Mouse (Mus musculus) liver, postnatal 0 days (tissue): ENCODE results near the gene Zcchc8.

Experiments
- CTCF ChIP-seq: sonication (generic); IDR thresholded peaks from 2 replicates; pipeline ENCODE4 v1.5.1; 2016; ENCODE audit warnings: antibody characterized with exemption, low read depth
- EP300 ChIP-seq: IDR thresholded peaks from 2 replicates; pipeline ENCODE4 v1.6.1; 2016; ENCODE audit warnings: antibody characterized with exemption, low read depth, mild to moderate bottlenecking

GRCm38 (mm10) chr5:123675221-123675620 lies 45.7 kb downstream of the Zcchc8 start:
- TF ChIP-seq CTCF (no peak), EP300 (peak; percentile 81)
